Mouse (Mus musculus) G1E (cell line): ENCODE measurements around the gene Rbm47.

ENCODE experiments used
- CTCF ChIP-seq: IDR thresholded peaks from 2 replicates; pipeline ENCODE4 v1.5.1; 2012; ENCODE audit warnings: low read depth, low read length, inconsistent platforms, mixed read lengths
- GATA1 ChIP-seq: IDR thresholded peaks from 2 replicates; pipeline ENCODE4 v1.6.1; 2012; ENCODE audit warnings: borderline replicate concordance, low read length, inconsistent platforms, mixed read lengths
- GATA2 ChIP-seq: IDR thresholded peaks from 2 replicates; pipeline ENCODE4 v1.6.1; 2012; ENCODE audit warnings: low read depth, low read length, inconsistent platforms, borderline replicate concordance
- POLR2AphosphoS5 ChIP-seq: IDR thresholded peaks from 2 replicates; pipeline ENCODE4 v1.6.1; 2012; ENCODE audit warnings: low read depth, low read length, inconsistent platforms; ENCODE audit not compliant: insufficient replicate concordance

- TF ChIP-seq CTCF: no peak
- no peak for TF ChIP-seq GATA1
- no peak for TF ChIP-seq POLR2AphosphoS5
- no peak for TF ChIP-seq GATA2
Measured at GRCm38 (mm10) chr5:66204966-66205365, 32.0 kb upstream of the Rbm47 start.
